Mouse (Mus musculus) heart, embryonic 14.5 days (tissue): ENCODE results near the gene Gtf3c1. TPM values are rescaled to one million over a fixed set of nuclear protein-coding genes. Genes with fewer than 3 reads are reported as not detected.

ENCODE experiments used
- ATAC-seq: fragments of 200-750 bp; cut with Nextera tagmentation; 2 replicates; pipeline ENCODE4 v1.8.0; 2017; ENCODE audit warnings: low read depth, moderate TSS enrichment; ENCODE audit not compliant: insufficient number of reproducible peaks, insufficient read depth, low FRiP score
- H3K27ac ChIP-seq, 2 experiments: fragments of 200-500 bp in 1 of 2; fragments of 300-500 bp in 1 of 2; sonication (generic) in 1 of 2; replicated peaks in 1 of 2; 2 replicates each; pipeline ENCODE4 v1.5.1; 2012 to 2014; ENCODE audit warnings: low read depth in 2 of 2, low read length in 2 of 2, control low read depth in 1 of 2, mild to moderate bottlenecking in 1 of 2, mixed read lengths in 1 of 2; ENCODE audit not compliant: control insufficient read depth in 1 of 2, insufficient read depth in 1 of 2
- H3K27me3 ChIP-seq: fragments of 300-500 bp; sonication (generic); 2 replicates; pipeline ENCODE4 v1.6.1; 2014; ENCODE audit warnings: mild to moderate bottlenecking, low read length, control low read depth; ENCODE audit not compliant: control insufficient read depth, insufficient read depth
- H3K36me3 ChIP-seq: fragments of 300-500 bp; sonication (generic); 2 replicates; pipeline ENCODE4 v1.6.1; 2014; ENCODE audit warnings: mild to moderate bottlenecking, control low read depth, low read length, mixed read lengths; ENCODE audit not compliant: control insufficient read depth, insufficient read depth
- H3K4me1 ChIP-seq, 2 experiments: fragments of 200-500 bp in 1 of 2; fragments of 300-500 bp in 1 of 2; sonication (generic) in 1 of 2; 2 replicates each; pipeline ENCODE4 v1.6.1; 2012 to 2014; ENCODE audit warnings: low read length in 2 of 2, control low read depth in 1 of 2, mixed read lengths in 1 of 2; ENCODE audit not compliant: control insufficient read depth in 2 of 2, insufficient read depth in 2 of 2
- H3K4me2 ChIP-seq: fragments of 300-500 bp; sonication (generic); 2 replicates; pipeline ENCODE4 v1.6.1; 2014; ENCODE audit warnings: mild to moderate bottlenecking, low read length
- H3K4me3 ChIP-seq, 2 experiments: fragments of 200-500 bp in 1 of 2; fragments of 300-500 bp in 1 of 2; sonication (generic) in 1 of 2; 2 replicates each; pipeline ENCODE4 v1.5.1; 2012 to 2014; ENCODE audit warnings: low read length in 2 of 2, mild to moderate bottlenecking in 2 of 2, control low read depth in 1 of 2, low read depth in 1 of 2, moderate library complexity in 1 of 2; ENCODE audit not compliant: control insufficient read depth in 1 of 2, insufficient read depth in 1 of 2
- H3K9ac ChIP-seq: fragments of 300-500 bp; sonication (generic); 2 replicates; pipeline ENCODE4 v1.6.1; 2014; ENCODE audit warnings: mild to moderate bottlenecking, low read length
- H3K9me3 ChIP-seq: fragments of 300-500 bp; sonication (generic); 2 replicates; pipeline ENCODE4 v1.6.1; 2016; ENCODE audit warnings: low read length, control low read depth; ENCODE audit not compliant: control insufficient read depth
- WGBS: fragments of 180-500 bp; shearing (Covaris S2); extraction: QIAGEN DNeasy Blood & Tissue Kit; methylation state at CpG from one replicate; pipeline ENCODE4 v1.1.7; 2014; 5-methylcytosine and 5-hydroxymethylcytosine counted together
- polyA plus RNA-seq: library from polyadenylated mRNA; unstranded; fragments of >200 nt; fragmentation: Nextera tagmentation; extraction: Ambion mirVana; gene quantifications from 2 replicates; pipeline ENCODE4 v1.2.1, GENCODE M21; 2014

The Gtf3c1 gene
- polyA plus RNA-seq, 1 experiment from 2014 or later: 30.4 TPM

GRCm38 (mm10) chr7:125599373-125599973, 108.1 kb downstream of the Gtf3c1 start:
- no peak for ATAC-seq
- 35% methylated on average over 4 of the region's 4 CpGs for whole genome bisulfite sequencing
- Histone ChIP-seq H3K27me3 (no peaks in the 10 kb centered on the region), H3K9ac (no peak overlapping the region), H3K27ac (no peak overlapping the region), H3K4me1 (peaks cover 0 to 2% of the 10 kb centered on the region in 2 experiments; a peak in 1 of 4 replicates), H3K9me3 (no peaks in the 10 kb centered on the region), H3K4me2 (no peak overlapping the region), H3K36me3 (no peaks in the 10 kb centered on the region), H3K4me3 (no peak overlapping the region)

- 83% methylated on average over 11 of the region's 11 CpGs for WGBS
- Histone ChIP-seq H3K27me3 (no peaks in the 10 kb centered on the region), H3K9ac (no peak overlapping the region), H3K27ac (no peak overlapping the region), H3K36me3 (no peaks in the 10 kb centered on the region), H3K9me3 (no peaks in the 10 kb centered on the region), H3K4me2 (no peak overlapping the region), H3K4me3 (no peak overlapping the region), H3K4me1 (no peaks in the 10 kb centered on the region)
- no peak for ATAC-seq
Observed at GRCm38 (mm10) chr7:125597516-125598347, 109.8 kb downstream of the Gtf3c1 start.

- H3K4me2 ChIP-seq: no peak overlapping the region
- no peak overlapping the region for H3K27ac ChIP-seq
- no peaks in the 10 kb centered on the region for H3K4me1 ChIP-seq
- ATAC-seq: no peak
- H3K9me3 ChIP-seq: no peaks in the 10 kb centered on the region
- 88% methylated on average over 9 of the region's 9 CpGs for WGBS
- H3K9ac ChIP-seq: no peak overlapping the region
- no peaks in the 10 kb centered on the region for H3K36me3 ChIP-seq
- H3K4me3 ChIP-seq: no peak overlapping the region
- H3K27me3 ChIP-seq: no peaks in the 10 kb centered on the region
Observed at GRCm38 (mm10) chr7:125597083-125597482, 110.5 kb downstream of the Gtf3c1 start.

- Histone ChIP-seq H3K27me3 (no peaks in the 10 kb centered on the region), H3K9me3 (no peaks in the 10 kb centered on the region), H3K4me1 (no peaks in the 10 kb centered on the region), H3K4me3 (no peak overlapping the region), H3K9ac (no peak overlapping the region), H3K36me3 (no peaks in the 10 kb centered on the region), H3K4me2 (no peak overlapping the region), H3K27ac (no peak overlapping the region)
- 62% methylated on average over 3 of the region's 3 CpGs for WGBS
- no peak for ATAC-seq
Observed at GRCm38 (mm10) chr7:125596406-125596805, 111.2 kb downstream of the Gtf3c1 start.

- WGBS: 83% methylated on average over 4 of the region's 4 CpGs
- Histone ChIP-seq H3K9ac (no peak overlapping the region), H3K4me1 (no peaks in the 10 kb centered on the region), H3K9me3 (no peaks in the 10 kb centered on the region), H3K4me3 (no peak overlapping the region), H3K27me3 (no peaks in the 10 kb centered on the region), H3K4me2 (no peak overlapping the region), H3K36me3 (no peaks in the 10 kb centered on the region), H3K27ac (no peak overlapping the region)
- no peak for ATAC-seq
Observed at GRCm38 (mm10) chr7:125593831-125594230, 113.7 kb downstream of the Gtf3c1 start.

Other genes starting within 250 kb of the Gtf3c1 start
- 101 and 120 TPM in 2 replicates for gene Nsmce1, start 216.2 kb downstream of the Gtf3c1 start, polyA plus RNA-seq
- gene Il4ra, start 155.7 kb downstream of the Gtf3c1 start, polyA plus RNA-seq: 2.8 and 3.7 TPM in 2 replicates
- gene Il21r, start 104.4 kb downstream of the Gtf3c1 start, polyA plus RNA-seq: 0.20 TPM in 1 of 2 replicates, not detected in the other
- gene D430042O09Rik, start 108 bp upstream of the Gtf3c1 start, polyA plus RNA-seq: 7.9 and 8.6 TPM in 2 replicates